Mouse (Mus musculus): ENCODE results near the gene Ctxn2. TPM values are rescaled to one million over a fixed set of nuclear protein-coding genes. Genes with fewer than 3 reads are reported as not detected.

Gene Ctxn2
- polyA plus RNA-seq (2021; fragmentation: Nextera tagmentation), result 29.2 and 36.0 TPM in 2 replicates
- long read RNA-seq, experiment 1, partial matches to known transcripts, result 0 of 8 reads
- long read RNA-seq, experiment 1, other reads (novel, unspliced or antisense), result 6 of 8 reads
- long read RNA-seq, experiment 2, transcript Ctxn2-201 (2 exons, 1,028 nt), result major isoform, 6 of 46 reads
- long read RNA-seq, experiment 2, partial matches to known transcripts, result 2 of 46 reads
- long read RNA-seq, experiment 2, other reads (novel, unspliced or antisense), result 38 of 46 reads

GRCm38 (mm10) chr2:125135903-125136811 lies at the start of gene Ctxn2:
TSS of gene Ctxn2 (plus strand) at chr2:125136692.

GRCm38 (mm10) chr2:125123477-125123852 lies 13.0 kb upstream of the Ctxn2 start, which contains the start of gene Myef2:
TSS of gene Myef2 (minus strand) at chr2:125123661.

GRCm38 (mm10) chr2:125152388-125152787 lies 15.9 kb downstream of the Ctxn2 start, which contains the start of gene Slc12a1:
TSS of gene Slc12a1 (plus strand) at chr2:125152505.

Other genes starting within 250 kb of the Ctxn2 start
- 0.18 and 0.70 TPM in 2 replicates for gene Slc24a5, start 68.6 kb upstream of the Ctxn2 start, polyA plus RNA-seq (2021; fragmentation: Nextera tagmentation)
- gene Myef2, start 13.0 kb upstream of the Ctxn2 start, polyA plus RNA-seq (2021; fragmentation: Nextera tagmentation), result 42.9 and 48.2 TPM in 2 replicates
- gene Slc12a1, start 15.8 kb downstream of the Ctxn2 start, polyA plus RNA-seq (2021; fragmentation: Nextera tagmentation), result not detected in 2 replicates
- gene Dut, start 110.5 kb downstream of the Ctxn2 start, polyA plus RNA-seq (2021; fragmentation: Nextera tagmentation), result 47.4 and 48.8 TPM in 2 replicates